Mouse (Mus musculus) megakaryocyte, embryonic 14.5 days (primary cell): Measurements from ENCODE around the gene Jhy.

ENCODE experiments used
- FLI1 ChIP-seq: IDR thresholded peaks from 2 replicates; pipeline ENCODE4 v1.6.1; 2012; ENCODE audit warnings: low read length, inconsistent platforms, mixed read lengths
- GATA1 ChIP-seq: IDR thresholded peaks from 3 replicates; pipeline ENCODE4 v1.6.1; 2012; ENCODE audit warnings: mixed read lengths, low read length, inconsistent platforms, borderline replicate concordance

GRCm38 (mm10) chr9:40983758-40984157 is 19.8 kb upstream of the Jhy start:
- TF ChIP-seq GATA1 (no peak), FLI1 (no peak)
